Mouse (Mus musculus): Measurements from ENCODE around the gene Nme7. TPM values are rescaled to one million over a fixed set of nuclear protein-coding genes. Genes with fewer than 3 reads are reported as not detected.
A peak's percentile ranks its signal among the peaks of the same experiment; 100 is the strongest.

Gene Nme7
- total RNA-seq, 2 experiments from 2014 or later: 5.8 to 6.2 TPM

GRCm38 (mm10) chr1:164319542-164320140 lies 15.7 kb downstream of the Nme7 start:
- intact Hi-C loops (cut with DNase I): no loop called here
- DNase-seq: no peak

- DNase-seq: peak; percentile 26 to 38
- intact Hi-C loops (cut with DNase I): no loop called here
These were observed 16.8 kb downstream of the Nme7 start for GRCm38 (mm10) chr1:164320731-164321130.

DNA sequence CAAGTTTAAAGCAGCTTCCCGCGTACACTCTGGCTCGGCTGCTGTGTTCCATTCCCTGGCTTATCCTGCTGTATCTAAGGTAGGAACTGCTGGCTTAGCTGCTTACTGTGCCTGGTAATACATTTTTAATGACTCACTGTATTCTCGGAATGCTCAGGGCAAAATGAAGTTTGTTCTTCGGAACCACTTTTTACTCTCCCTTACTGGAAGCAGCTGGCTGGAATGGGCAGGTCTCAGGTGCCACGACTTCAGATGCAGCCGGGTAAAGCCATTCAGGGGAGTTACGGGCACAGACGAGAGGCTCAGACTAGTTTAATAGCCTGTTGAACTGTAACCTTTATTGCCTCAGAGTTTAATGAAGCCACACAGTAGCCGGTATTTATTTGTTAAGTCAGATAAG lies 17.5 kb downstream of the Nme7 start:
- intact Hi-C loops (cut with DNase I): no loop called here
- no peak for DNase-seq

GRCm38 (mm10) chr1:164322987-164323650 lies 19.2 kb downstream of the Nme7 start:
- no peak for DNase-seq
- intact Hi-C loops (cut with DNase I): no loop called here

DNA sequence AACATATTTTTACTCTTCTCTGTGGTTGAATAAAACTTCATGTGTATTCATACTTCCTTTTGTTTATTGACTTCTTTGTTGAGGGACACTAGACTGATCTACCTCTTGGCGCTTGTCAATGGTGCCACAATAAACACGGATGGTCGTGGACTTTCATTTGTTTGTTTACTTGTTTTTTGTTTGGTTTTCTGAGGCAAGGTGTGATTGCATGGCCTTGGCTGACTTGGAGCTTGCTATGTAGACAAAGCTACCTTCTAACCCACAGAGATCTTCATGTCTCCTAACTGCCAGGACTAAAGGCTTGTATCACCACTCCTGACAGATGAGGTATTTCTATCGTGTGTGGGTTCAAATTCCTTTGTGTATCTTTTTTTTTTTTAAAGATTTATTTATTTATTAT lies 20.3 kb downstream of the Nme7 start:
- intact Hi-C loops (cut with DNase I): no loop called here
- no peak for DNase-seq

GRCm38 (mm10) chr1:164324878-164325277 lies 21.0 kb downstream of the Nme7 start:
- DNase-seq: no peak
- intact Hi-C loops (cut with DNase I): no loop called here

GRCm38 (mm10) chr1:164326600-164327155 lies 22.8 kb downstream of the Nme7 start:
- DNase-seq: no peak
- intact Hi-C loops (cut with DNase I): no loop called here

DNA sequence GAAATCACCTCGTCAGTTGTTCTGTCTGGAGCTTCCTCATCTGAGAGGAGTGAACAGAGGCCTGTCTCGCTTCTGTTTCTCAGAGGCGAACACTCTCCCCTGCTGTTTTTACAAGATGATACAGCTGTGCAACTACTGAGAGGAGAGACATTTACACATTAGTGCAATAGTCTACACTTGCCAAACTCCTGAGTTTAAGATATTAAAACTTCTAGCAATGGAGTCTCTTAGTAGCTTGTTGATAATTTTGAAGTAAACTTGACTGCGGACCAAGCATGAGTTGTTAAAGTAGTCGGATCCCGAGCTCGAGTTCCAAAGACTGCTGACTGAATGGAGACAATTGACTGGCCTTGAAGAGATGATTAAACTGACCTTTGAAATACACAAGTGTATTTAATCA lies 23.8 kb downstream of the Nme7 start:
- intact Hi-C loops (cut with DNase I): no loop called here
- no peak for DNase-seq

- DNase-seq: no peak
- intact Hi-C loops (cut with DNase I): no loop called here
These were observed 28.6 kb downstream of the Nme7 start for GRCm38 (mm10) chr1:164332559-164332958.

DNA sequence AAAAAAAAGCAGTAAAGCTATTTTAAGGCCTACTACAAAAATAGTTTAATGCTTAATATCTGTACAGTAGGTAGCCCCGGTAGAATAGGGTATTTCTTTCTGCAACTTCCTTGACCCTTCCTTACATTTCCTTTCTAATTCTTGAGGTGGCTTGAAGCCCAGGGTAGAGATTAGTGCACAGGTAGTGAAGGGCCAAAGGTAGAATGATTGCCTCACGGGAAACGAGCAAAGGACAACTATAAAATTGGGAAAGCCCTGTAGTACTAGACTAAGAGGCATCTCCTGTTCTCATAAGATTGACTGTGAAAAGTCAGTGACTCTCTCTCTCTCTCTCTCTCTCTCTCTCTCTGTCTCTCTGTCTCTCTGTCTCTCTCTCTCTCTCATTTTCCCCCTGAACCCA lies 31.5 kb downstream of the Nme7 start:
- DNase-seq: no peak

DNA sequence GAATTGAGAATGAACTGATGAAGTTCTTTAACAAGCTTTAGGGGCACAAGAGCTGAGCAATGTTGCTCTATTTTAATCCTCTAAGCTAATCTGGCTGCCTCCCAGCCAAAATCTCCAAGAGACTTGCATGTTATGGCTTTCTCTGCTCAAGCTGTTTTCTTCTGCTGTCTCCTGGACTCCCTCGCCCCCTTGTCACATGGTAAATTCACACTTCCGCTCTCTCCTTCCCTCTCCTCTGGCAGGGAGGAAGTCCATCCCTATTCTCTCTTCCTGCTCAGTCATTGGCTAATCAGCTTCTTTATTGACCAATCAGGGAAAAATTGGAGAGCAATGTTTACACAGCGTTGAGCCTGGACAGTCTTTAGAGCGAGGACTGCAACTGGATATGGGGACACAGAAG lies 31.9 kb downstream of the Nme7 start:
- intact Hi-C loops (cut with DNase I): no loop called here
- no peak for DNase-seq

More for the DNA sequence above, 31.5 kb downstream of the Nme7 start:
- intact Hi-C loops (cut with DNase I): no loop called here

- peak in 1 of 2 experiments; percentile 25 for DNase-seq
- intact Hi-C loops (cut with DNase I): no loop called here
These were observed 38.2 kb downstream of the Nme7 start for GRCm38 (mm10) chr1:164342161-164342560.

DNA sequence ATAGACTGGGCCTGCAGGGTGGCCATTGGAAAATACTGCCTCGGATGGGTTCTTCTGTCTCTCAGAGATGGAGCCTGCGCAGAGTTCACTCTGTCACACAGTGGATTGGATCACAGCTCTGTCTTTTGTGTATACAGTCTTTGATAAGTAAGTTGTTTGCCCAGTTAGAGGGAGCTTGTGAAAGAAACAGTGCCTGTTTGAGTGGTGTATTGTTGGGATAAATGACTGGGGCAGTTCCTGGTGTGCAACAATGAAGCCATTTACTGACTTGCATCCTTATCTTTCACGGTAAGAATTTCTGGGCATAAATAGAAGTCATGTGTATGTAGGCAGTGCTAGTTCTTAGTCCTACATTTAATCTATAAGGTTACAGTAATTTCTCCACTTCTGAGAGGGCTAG lies 49.5 kb downstream of the Nme7 start:
- no peak for DNase-seq
- intact Hi-C loops (cut with DNase I): no loop called here

DNA sequence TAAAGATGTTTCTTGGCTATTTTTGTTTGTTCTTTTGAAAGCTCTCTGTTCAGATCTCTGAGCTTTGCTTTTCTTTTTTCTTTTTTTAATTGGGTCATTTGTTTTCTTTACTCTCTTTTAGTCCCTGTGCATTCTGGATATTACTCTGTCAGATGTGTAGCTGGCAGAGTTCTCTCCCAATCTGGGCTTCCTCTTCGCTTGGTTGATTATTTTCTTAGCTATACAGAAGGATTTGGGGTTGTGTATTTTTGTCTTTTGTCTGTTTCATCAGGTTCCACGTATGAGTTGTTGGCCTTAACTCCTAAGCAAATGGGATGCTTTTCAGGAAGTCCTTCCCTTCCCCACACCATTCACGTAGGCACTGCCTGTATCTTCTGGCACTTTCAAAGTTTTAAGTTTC lies 54.1 kb downstream of the Nme7 start:
- DNase-seq: no peak
- intact Hi-C loops (cut with DNase I): no loop called here

- intact Hi-C loops (cut with DNase I): no loop called here
- no peak for DNase-seq
These were observed 58.1 kb downstream of the Nme7 start for GRCm38 (mm10) chr1:164361997-164362396.

GRCm38 (mm10) chr1:164366156-164367128 lies 62.5 kb downstream of the Nme7 start:
- DNase-seq: peak; percentile 84 to 87
- intact Hi-C loops (cut with DNase I): loop anchor here (2.0 to 5.0 kb wide), 4 partner anchors 91 to 756 kb away; partner anchors contain the start of gene Atp1b1

- intact Hi-C loops (cut with DNase I): loop anchor here (5.0 kb wide), 3 partner anchors 89 to 754 kb away; partner anchors contain the start of gene Atp1b1
- no peak for DNase-seq
These were observed 64.2 kb downstream of the Nme7 start for GRCm38 (mm10) chr1:164368152-164368551.

- DNase-seq: no peak
- intact Hi-C loops (cut with DNase I): loop anchor here (5.0 kb wide), 3 partner anchors 88 to 753 kb away; partner anchors contain the start of gene Atp1b1
These were observed 65.9 kb downstream of the Nme7 start for GRCm38 (mm10) chr1:164369781-164370180.

DNA sequence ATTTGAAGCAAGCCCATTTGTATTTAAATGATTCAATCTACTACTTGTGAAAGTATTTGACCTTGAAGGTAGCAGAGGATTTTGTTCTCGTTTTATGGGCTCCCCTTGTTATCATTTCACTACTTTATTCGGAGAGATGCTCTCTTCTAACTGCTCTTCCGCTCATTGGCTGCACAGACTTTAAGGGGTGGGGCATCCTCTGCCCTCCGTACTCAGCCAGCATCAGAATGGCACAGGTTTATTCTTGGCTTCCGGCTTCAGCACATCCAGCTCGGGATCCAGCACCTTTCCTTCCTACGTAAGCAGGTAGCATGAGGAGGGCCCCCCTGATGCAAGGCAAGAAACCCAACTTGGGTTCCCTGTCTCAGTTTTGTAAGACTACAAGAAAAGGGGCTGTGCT lies 69.1 kb downstream of the Nme7 start:
- intact Hi-C loops (cut with DNase I): no loop called here
- DNase-seq: no peak

GRCm38 (mm10) chr1:164374020-164374419 lies 70.1 kb downstream of the Nme7 start:
- DNase-seq: no peak
- intact Hi-C loops (cut with DNase I): no loop called here

GRCm38 (mm10) chr1:164375626-164376025 lies 71.7 kb downstream of the Nme7 start:
- DNase-seq: no peak
- intact Hi-C loops (cut with DNase I): no loop called here

Measured in heart, postnatal 10 days (tissue).